Mouse (Mus musculus): ENCODE results near the gene Zfp764. TPM values are rescaled to one million over a fixed set of nuclear protein-coding genes. Genes with fewer than 3 reads are reported as not detected.
"Not testable (repeated sequence)": the region's sequence is repeated elsewhere in the genome, so short reads cannot be mapped to it uniquely, and the experiment has no call there.

Gene Zfp764
- 1 to 10 TPM; 5.7 to 8.3 TPM for polyA plus RNA-seq (2017; shearing (Covaris generic))

DNA sequence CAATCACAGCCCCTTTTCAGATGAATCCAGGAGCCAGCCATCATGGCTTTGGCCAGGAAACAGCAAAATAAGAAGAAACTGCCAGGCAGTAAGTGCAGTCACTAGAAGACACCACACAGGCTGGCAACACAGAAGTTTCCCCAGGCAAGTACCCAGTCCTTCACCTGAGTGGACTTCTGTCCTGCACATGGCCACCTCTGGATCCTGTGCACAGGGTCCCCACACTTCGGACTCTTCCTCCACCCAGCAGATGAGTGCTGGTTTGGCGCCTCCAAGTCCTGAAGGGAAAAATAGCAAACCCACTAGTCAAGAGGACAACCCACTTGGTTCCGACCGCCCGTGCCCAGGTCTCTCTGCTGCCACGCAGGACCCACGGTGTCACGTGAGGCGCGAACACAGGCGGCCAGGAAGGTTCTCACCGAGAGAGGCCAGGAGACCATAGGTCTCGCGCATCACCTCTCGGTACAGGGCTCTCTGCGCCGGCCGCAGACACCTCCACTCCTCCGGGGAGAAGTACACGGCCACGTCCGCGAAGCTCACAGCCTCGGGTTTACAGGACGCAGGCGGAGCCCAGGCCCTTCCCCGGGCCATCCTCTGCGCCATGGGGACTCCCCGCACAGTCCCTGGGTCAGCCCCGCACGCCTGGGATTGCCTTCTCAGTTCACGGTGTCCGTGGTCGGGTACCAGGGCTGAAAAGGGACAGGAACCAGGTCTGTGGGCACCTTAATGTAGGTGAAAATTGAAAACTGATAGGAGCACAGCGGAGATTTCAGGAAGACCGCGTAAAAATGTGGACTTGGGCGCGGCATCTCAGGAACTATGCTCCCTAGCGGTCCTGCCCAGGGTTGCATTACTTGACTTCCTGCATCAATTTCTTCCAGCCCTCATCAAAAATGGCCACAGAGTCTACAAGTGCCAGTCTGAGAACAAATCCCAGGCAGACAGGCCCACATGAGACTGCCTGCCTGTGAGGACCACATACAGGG is at the start of gene Zfp764:
Gene Zfp764 (minus strand): TSS at position 821 of the 986 bp plus-strand sequence.
- peak; percentile 93 for ATAC-seq

DNA sequence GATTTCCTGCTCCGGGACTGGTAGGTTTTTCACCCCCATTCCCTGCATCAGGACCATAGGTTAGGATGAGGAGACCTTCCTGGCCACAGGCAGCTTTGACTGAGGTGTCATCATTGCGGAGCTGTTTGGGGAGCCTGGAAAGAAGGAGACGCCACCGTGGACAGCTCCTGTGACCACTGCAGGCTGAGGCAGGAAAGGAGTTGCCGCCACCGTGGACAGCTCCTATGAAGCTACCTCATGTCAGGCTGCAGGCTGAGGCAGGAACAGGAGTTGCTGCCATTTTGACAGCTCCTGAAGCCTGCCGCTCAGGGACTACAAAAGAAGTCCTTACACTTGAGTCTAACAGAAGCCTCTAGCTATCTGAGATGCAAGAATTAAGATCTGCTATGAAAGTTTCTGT is 48.3 kb upstream of the Zfp764 start:
- ATAC-seq = no peak

DNA sequence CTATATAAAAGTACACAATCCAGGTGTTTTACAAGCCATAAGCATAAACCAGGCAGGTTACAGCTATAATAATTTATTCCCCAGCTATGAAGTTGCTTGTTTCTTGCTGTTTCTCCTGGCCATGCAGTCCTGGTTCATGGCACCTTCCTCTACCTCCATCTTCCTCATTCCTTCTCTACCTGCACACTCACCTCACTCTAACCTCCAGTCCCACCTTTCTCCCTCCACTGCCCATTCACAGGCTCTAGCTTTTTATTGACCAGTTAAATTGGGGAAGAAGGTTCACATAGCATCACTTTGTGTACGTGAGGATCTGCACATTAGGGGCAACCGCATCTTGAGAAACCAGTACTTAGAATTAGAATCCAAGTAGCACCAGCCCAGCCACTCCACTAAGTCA is 46.4 kb upstream of the Zfp764 start:
- ATAC-seq = no peak

DNA sequence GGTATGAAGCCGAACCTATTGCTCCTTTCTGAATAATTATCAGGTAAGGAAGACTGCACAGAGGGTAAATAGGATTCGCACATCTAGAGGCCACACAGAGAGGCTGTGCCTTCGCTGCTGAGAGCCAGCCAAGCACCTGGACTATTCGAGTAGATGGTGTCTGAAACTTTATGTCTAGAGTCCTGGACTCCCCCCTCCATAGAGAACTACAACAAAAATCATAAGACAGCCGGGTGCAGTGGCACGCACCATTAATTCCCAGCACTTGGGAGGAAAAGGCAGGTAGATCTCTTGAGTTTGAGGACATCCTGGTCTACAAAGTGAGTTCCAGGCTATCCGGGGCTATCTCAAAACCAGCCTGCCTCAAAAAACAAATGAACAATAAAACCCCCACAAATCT is 43.3 kb upstream of the Zfp764 start:
- no peak for ATAC-seq

DNA sequence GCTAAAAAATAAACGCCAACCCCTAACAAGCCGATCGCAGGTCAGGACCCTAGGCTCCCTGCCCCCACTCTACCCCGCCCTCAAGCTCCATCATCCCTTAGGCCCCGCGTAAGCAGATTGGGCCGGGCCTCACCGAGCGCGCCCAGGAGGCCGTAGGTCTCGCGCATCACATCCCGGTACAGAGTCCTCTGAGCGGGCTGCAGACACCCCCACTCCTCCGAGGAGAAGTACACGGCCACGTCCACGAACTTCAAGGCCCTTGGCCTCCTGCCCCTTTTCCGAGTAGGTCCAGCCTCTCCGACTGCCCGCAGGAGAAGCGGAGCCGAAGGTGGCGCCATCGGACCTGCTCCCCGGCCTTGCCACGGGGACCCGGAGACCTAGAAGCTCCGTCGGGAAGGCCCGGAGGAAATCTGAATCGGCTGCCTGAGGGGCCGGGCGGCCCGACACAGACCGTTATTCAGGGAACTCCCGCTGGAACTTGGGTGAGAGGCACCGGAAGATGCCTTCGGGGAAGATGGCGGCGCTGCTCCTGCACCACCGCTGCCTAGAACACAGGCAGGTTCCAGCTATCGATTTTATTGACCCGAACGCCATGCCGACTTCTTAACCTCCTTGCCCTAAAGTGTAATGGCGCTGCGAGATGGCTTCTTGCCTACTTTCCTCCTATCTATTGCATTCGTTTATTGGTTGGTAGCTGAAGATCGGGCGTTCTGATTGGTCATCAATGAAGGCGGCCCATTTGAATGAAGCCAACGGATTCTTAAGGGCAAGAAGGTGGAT is 42.1 kb upstream of the Zfp764 start, which contains the start of gene Zfp689:
Gene Zfp689 (minus strand): TSS at position 638 of the 780 bp plus-strand sequence.
- ATAC-seq = peak; percentile 87

DNA sequence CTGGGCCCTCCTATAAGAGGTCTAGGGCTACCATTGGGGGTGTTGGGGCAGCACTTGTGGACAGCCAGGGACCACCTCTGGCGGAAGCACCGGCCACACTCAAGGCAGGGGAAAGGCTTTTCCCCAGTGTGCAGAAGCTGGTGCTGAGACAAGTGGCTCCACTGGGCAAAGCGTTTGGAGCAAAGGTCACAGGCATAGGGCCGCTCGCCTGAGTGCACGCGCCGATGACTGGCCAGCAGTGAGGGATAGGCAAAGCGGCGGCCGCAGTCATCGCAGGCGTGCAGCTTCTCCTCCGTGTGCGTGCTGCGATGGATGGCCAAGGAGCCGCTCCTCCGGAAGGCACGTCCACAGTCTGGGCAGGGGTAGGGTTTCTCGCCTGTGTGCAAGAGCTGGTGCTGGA is 37.4 kb upstream of the Zfp764 start:
- no peak for ATAC-seq

DNA sequence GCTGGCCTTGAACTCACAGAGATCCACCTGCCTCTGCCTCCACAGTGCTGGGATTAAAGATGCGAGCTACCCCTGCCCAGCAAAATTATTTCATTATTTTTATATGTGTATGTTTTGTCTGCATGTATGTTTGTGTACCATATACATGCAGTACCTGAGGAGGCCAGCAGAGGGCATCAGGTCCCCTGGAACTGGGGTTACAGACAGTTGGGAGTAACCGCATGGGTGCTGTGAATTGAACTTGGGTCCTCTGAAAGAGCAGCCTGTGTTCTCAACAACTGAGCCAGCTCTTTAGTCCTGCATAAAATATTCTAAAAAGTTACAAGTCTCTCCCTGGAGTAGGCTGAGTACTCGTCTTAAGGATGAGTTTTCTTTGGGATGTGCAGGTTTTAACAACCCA is 31.1 kb upstream of the Zfp764 start:
- ATAC-seq = no peak

DNA sequence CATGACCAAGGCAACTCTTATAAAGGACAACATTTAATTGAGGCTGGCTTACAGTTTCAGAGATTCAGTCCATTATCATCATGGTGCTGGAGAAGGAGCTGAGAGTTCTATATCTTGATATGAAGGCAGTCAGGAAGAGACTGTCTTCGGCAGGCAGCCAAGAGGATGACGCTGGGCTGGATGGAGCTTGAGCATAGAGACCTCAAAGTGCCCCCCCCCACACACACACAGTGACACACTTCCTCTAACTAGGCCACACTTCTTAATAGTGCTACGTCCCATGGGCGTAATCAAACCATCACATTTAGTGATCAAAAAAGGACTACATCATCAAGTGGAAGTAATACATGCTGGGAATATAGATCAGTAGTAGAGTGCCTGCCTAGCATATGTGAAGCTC is 28.6 kb upstream of the Zfp764 start:
- ATAC-seq = no peak

DNA sequence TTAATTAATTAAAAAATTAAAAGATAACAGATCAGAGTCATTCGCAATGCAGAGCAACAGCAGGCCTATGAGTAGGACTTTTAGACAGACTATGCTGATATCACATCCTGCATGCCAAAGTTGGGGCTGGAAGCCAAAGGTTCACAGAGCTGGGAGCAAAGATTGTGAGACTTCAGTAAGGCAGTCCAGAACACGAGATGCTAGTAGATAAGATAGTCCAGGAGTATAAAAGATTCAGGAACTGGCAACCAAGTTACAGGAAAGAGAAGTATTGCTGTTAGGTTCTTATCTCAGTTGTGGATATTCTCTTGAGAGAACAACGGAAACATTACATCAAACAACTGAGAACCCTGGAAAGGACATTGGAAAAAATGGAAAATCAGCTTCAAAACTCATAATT is 19.7 kb upstream of the Zfp764 start:
- no peak for ATAC-seq

DNA sequence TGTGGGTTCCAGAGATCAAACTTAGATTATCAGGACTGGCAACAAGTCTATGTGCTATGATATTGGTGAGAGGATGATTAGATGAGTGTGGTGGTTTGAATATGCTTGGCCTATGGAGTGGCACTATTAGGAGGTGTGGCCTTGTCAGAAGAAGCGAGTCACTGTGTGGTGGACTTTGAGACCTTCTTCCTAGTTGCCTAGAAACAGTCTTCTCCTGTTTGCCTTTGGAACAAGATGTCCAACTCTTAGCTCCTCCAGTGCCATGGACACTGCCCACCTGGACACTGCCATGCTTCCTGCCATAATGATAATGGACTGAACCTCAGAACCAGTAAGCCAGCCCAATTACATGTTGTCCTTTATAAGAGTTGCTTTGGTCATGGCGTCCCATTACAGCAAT is 19.3 kb upstream of the Zfp764 start:
- ATAC-seq = no peak

DNA sequence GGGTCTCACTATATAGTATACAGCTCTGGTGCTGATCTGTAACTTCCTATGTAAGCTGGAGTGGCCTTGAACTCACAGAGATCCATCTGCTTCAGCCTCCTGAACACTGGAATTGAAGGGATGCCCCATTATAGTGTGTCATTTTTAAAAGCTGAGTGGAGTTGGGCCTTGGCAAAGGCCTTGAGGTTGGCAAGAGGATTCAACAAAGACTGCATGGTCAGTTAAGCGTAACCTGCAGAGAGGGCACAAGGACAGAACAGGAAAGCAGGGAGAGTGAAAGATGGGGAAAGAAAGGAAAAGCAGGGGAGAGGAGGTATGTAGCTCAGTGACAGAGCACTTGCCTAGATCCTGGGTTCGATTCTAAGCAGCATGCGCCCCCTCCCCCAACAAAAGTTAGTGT is 18.7 kb upstream of the Zfp764 start:
- no peak for ATAC-seq

DNA sequence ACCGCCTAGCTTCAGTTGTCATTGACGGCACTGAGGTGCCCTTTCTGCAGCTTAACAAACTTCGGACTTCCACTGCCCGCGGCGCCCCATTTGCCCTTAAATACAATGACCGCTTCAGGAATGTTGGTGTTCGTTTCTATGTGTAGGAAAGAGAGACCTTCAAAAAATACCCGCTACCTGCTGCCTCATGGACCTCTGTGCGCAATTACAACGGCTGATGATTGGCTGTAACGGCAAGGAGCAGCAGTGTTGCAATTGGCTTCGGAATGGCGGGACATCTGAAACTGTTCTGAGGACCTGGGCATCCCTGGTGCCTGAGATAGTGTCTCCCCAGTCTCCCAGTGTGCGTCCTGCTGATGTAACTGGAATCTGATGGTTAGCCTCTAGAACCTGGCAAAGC is 15.6 kb upstream of the Zfp764 start:
- no peak for ATAC-seq

DNA sequence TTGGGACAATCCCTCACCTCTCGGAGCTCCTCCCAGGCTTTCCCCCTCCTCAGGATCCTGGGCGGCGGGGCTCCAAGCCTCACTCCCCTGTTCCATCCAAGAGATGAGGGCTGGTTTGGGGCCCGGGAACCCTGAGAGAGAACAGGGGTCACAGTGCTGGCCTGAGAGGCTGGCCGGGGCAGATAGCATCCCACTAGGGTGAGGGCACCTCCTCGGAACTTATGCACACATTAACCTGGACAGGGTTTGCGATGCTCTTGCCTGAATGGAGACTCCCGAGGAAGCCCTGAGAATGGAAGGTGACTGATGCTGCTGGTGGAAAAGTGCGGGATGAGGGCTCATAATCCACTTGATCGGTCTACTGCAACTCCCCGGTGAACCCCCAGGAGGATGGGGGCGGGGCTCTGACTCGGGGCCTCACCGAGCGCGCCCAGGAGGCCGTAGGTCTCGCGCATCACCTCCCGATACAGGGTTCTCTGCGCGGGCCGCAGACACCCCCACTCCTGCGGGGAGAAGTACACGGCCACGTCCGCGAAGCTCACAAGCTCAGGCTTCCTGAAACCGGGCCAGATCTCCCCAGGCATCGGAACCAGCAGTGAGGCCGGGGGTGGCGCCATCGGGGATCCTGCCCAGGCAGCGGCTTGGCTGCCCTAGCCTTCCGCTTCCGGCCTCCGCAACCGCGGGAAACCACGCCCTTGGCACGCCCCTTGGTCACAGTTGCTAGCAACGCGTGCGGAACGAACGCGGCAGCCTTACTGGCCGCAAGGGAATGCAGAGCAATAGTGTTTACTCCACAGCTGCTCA is 15.0 kb upstream of the Zfp764 start, which contains the start of gene Zfp688:
Gene Zfp688 (minus strand): TSS at position 681 of the 804 bp plus-strand sequence.
- ATAC-seq = peak; percentile 97

DNA sequence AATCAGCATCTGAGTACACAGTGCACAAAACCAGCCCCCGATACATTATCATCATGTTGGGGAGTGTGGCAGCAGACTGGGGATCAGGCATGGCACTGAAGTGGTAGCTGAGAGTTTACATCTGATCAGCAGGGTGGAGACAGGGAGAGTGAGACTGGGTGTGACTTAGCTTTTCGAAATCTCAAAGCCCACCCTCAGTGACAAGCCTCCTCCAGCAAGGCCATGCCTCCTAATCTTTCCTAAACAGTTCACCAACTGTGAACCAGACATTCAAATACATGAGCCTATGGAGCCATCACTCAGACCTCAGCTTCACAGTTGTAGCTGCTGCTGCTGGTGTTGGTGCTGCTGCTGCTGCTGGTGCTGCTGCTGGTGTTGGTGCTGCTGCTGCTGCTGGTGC is 4.8 kb upstream of the Zfp764 start:
- no peak for ATAC-seq

DNA sequence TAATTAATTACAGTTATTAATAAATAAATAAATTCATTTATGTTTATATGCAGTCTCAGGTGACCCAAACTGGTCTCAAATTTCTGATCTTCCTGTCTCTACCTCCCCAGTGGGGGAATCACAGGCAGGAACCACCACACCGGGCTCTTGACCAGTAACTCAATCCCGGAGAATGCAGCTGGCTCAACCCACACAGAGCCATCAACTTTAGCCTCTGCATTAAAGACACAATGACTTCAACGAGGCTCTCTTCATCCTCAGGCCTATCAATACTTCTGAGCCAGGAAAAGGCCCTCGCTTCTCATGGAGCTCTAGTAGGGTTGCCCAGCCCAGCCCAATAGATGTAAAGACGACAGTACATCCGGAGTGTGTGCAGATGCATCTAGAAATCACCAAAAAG is 2.5 kb downstream of the Zfp764 start:
- ATAC-seq = not testable (repeated sequence)

DNA sequence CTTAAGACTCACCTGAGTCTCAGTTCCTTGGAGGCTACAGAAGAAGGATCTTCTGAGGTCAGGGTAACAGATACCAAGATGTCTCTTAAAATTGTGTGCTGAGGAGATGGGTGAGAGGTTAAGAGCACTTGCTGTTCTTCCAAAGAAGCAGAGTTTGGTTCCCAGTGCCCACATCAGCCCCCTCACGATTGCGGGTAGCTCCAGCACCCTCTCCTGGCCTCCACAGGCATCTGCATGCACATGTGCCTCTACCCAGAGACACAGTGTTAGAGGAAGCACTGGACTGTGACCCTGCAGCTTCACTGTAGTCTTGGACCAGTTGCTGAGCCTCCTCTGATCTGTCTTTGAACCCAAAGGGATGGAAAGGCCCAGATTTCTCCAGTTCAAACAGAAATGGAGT is 3.6 kb downstream of the Zfp764 start:
- no peak for ATAC-seq

DNA sequence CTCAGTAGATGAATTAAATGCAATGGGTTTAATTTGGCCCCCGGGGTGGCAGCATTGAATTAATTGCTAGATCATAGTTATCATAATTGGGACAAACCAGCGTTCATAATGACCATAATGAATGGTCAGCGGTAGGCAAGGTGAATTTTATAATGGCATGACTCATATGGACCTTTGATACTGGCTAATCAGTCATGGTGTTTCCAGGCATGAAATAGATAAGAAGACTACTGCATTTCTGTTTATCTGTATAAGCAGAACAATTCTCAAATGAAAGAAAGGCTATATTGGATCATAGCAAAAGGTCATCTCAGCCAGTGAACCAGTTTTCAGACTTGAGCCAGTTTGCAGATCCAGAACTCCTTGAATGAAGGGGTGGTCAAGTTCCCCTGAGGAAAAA is 6.3 kb downstream of the Zfp764 start:
- ATAC-seq = no peak

DNA sequence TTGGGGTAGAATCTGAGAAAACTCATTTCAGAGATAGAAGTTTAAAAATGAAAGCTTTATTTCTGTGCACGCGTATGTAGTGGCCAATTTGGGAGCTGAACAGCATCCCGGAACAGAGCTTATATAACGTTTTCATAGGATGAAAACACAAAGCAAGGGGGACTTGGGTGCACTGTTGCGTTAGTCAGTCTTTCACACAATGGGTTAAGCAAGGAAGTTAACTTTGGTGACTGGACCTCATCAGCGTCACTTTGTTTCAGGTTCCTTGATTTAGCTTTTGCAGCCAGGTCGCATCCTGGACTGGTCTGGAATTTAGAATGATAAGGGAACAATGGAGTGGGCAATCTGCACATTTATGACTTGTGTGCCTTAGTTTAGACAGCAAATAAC is 12.7 kb downstream of the Zfp764 start:
- ATAC-seq = no peak

DNA sequence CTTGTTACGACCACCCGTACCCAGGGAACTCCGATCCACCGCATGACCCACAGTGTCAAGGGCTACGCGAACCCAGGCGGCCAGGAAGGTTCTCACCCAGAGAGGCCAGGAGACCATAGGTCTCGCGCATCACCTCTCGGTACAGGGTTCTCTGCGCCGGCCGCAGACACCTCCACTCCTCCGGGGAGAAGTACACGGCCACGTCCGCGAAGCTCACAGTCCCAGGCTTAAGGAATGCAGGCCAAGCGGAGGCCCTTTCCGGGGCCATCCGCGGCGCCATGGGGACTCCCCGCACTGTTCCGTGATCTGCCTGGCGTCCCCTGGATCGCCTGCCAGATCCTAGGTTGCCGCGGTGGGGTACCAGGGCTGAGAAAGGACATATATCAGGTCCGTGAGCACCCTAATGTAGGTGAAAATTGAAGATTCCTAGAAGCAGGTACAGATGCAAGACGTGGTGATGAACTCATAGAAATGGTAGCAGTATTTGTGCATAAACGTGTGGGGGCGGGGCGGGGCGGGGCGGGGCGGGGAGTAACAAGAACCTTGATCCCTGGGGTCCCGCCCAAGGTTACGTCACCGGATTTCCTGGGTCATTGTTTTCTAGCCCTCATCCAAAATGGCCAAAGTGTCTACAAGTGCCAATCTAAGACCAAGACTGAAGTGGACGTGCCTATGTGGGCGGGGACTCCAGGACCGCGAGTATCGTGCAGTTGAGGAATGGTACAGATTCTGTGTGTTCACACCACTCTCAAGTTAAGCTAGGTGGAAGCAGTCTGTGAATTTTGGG is 13.3 kb downstream of the Zfp764 start, which contains the start of gene E430018J23Rik:
Gene E430018J23Rik (minus strand): TSS at position 473 of the 787 bp plus-strand sequence.
- peak; percentile 91 for ATAC-seq

DNA sequence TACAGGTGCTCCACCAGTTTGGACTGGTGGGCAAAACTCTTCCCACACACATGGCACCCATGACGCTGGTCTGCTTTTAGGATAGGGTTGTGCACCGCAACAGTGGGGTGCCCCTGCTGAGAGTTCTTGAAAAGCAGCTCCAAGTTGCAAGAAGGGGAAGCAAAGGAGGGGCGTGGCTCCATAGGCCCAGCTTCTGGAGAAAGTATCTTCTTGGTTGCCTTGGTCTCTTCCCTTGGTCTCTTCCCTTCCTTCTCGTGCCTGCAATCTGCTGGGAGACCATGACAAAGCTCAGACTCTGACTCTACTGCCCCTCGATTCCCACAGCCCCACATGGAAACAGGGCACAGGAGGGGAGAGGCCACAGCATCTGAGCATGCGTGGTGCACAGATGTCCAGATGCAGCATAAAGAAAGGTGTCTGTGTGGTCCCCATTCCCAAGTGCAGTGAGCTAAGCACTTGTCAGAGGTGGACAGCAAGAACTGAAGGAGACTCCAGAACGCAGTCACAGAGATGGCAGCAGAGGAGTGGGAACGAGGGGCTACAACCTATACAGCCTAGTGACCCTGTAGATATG is 14.3 kb downstream of the Zfp764 start:
- ATAC-seq = no peak

DNA sequence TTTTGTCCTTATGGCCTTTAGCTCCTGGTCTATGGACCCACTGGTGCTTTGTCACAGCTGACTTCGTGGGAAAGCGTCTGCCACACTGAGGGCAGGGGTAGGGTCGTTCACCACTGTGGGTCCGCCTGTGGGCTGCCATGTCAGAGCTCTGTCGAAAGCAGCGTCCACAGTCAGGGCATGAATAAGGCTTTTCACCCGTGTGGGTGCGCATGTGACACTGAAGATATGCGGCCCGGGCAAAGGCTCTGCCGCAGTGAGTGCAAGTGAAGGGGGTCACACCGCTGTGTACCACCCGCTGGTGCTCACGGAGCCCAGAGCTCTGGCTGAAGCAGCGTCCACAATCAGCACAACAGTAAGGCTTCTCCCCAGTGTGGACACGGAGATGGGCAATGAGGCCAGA is 15.1 kb downstream of the Zfp764 start:
- no peak for ATAC-seq
